Mouse (Mus musculus) embryonic facial prominence, embryonic 11.5 days (tissue): ENCODE results near the gene Slc7a7. TPM values are rescaled to one million over a fixed set of nuclear protein-coding genes. Genes with fewer than 3 reads are reported as not detected.

Experiments
- ATAC-seq: fragments of 200-750 bp; cut with Nextera tagmentation; replicated peaks from 2 replicates; pipeline ENCODE4 v1.8.0; 2017; ENCODE audit warnings: low read depth; ENCODE audit not compliant: insufficient number of reproducible peaks, low FRiP score, low TSS enrichment
- DNase-seq: peaks from one replicate; pipeline ENCODE4 v3.0.0-alpha.2; 2015; ENCODE audit warnings: low spot score
- H3K27ac ChIP-seq: fragments of 300-500 bp; sonication (generic); replicated peaks from 2 replicates; pipeline ENCODE4 v1.5.1; 2014; ENCODE audit warnings: mild to moderate bottlenecking, low read depth, low read length, control low read depth
- H3K27me3 ChIP-seq: fragments of 300-500 bp; sonication (generic); 2 replicates; pipeline ENCODE4 v1.6.1; 2014; ENCODE audit warnings: mild to moderate bottlenecking, low read length, moderate library complexity, mixed read lengths; ENCODE audit not compliant: control insufficient read depth, insufficient read depth
- H3K36me3 ChIP-seq: fragments of 300-500 bp; sonication (generic); replicated peaks from 2 replicates; pipeline ENCODE4 v1.6.1; 2014; ENCODE audit warnings: low read depth, mild to moderate bottlenecking, low read length, moderate library complexity, mixed read lengths; ENCODE audit not compliant: control insufficient read depth, insufficient read depth
- H3K4me1 ChIP-seq: fragments of 300-500 bp; sonication (generic); 2 replicates; pipeline ENCODE4 v1.6.1; 2014; ENCODE audit warnings: low read length, mixed read lengths; ENCODE audit not compliant: control insufficient read depth, insufficient read depth
- H3K4me2 ChIP-seq: fragments of 300-500 bp; sonication (generic); 2 replicates; pipeline ENCODE4 v1.6.1; 2014; ENCODE audit warnings: low read depth, mild to moderate bottlenecking, control low read depth, low read length, moderate library complexity
- H3K4me3 ChIP-seq: fragments of 300-500 bp; sonication (generic); 2 replicates; pipeline ENCODE4 v1.5.1; 2014; ENCODE audit warnings: low read depth, low read length, control low read depth
- H3K9ac ChIP-seq: fragments of 300-500 bp; sonication (generic); replicated peaks from 2 replicates; pipeline ENCODE4 v1.6.1; 2014; ENCODE audit warnings: mild to moderate bottlenecking, control low read depth, low read length
- H3K9me3 ChIP-seq: fragments of 300-500 bp; sonication (generic); replicated peaks from 2 replicates; pipeline ENCODE4 v1.6.1; 2016; ENCODE audit warnings: mild to moderate bottlenecking, low read length, inconsistent platforms, mixed read lengths; ENCODE audit not compliant: control insufficient read depth
- WGBS: fragments of 180-500 bp; shearing (Covaris S2); extraction: QIAGEN DNeasy Blood & Tissue Kit; methylation state at CpG from one replicate; pipeline ENCODE4 v1.1.7; 2014; 5-methylcytosine and 5-hydroxymethylcytosine counted together
- polyA plus RNA-seq: library from polyadenylated mRNA; unstranded; fragments of >200 nt; fragmentation: Nextera tagmentation; extraction: Ambion mirVana; gene quantifications from 2 replicates; pipeline ENCODE4 v1.2.1, GENCODE M21; 2014

The Slc7a7 gene
- polyA plus RNA-seq, 1 experiment from 2014 or later = 2.9 TPM

GRCm38 (mm10) chr14:54384396-54384795, 33.2 kb downstream of the Slc7a7 start:
- no peak for ATAC-seq

GRCm38 (mm10) chr14:54383355-54383771, 34.2 kb downstream of the Slc7a7 start:
- Histone ChIP-seq H3K4me1 (no peaks in the 10 kb centered on the region), H3K36me3 (no peaks in the 10 kb centered on the region), H3K27me3 (no peaks in the 10 kb centered on the region), H3K4me2 (no peak overlapping the region), H3K4me3 (no peak overlapping the region), H3K27ac (no peak overlapping the region), H3K9me3 (no peaks in the 10 kb centered on the region), H3K9ac (no peak overlapping the region)
- DNase-seq (no peak), ATAC-seq (no peak)
- 51% methylated on average over 4 of the region's 4 CpGs for WGBS

More at GRCm38 (mm10) chr14:54384396-54384795, 33.2 kb downstream of the Slc7a7 start:
- no peak overlapping the region for H3K9ac ChIP-seq
- no peaks in the 10 kb centered on the region for H3K27me3 ChIP-seq
- H3K27ac ChIP-seq = no peak overlapping the region
- H3K4me2 ChIP-seq = no peak overlapping the region
- 92% methylated on average over 8 of the region's 8 CpGs for WGBS
- H3K9me3 ChIP-seq = no peaks in the 10 kb centered on the region
- H3K4me3 ChIP-seq = no peak overlapping the region
- H3K4me1 ChIP-seq = no peaks in the 10 kb centered on the region
- no peaks in the 10 kb centered on the region for H3K36me3 ChIP-seq
- no peak for DNase-seq

GRCm38 (mm10) chr14:54382641-54383040, 34.9 kb downstream of the Slc7a7 start:
- H3K9me3 ChIP-seq = no peaks in the 10 kb centered on the region
- H3K4me3 ChIP-seq = no peak overlapping the region
- no peak for ATAC-seq
- H3K4me1 ChIP-seq = no peaks in the 10 kb centered on the region
- no peaks in the 10 kb centered on the region for H3K36me3 ChIP-seq
- no peak overlapping the region for H3K9ac ChIP-seq
- no peak overlapping the region for H3K4me2 ChIP-seq
- DNase-seq = no peak
- WGBS = 70% methylated on average over 9 of the region's 9 CpGs
- no peaks in the 10 kb centered on the region for H3K27me3 ChIP-seq
- H3K27ac ChIP-seq = no peak overlapping the region

- no peak overlapping the region for H3K4me3 ChIP-seq
Observed at GRCm38 (mm10) chr14:54381816-54382215, 35.8 kb downstream of the Slc7a7 start.

GRCm38 (mm10) chr14:54380616-54381015, 37.0 kb downstream of the Slc7a7 start:
- no peak for ATAC-seq

More at GRCm38 (mm10) chr14:54381816-54382215, 35.8 kb downstream of the Slc7a7 start:
- Histone ChIP-seq H3K27me3 (no peaks in the 10 kb centered on the region), H3K9me3 (no peaks in the 10 kb centered on the region), H3K4me1 (no peaks in the 10 kb centered on the region), H3K9ac (no peak overlapping the region), H3K4me2 (no peak overlapping the region), H3K36me3 (no peaks in the 10 kb centered on the region), H3K27ac (no peak overlapping the region)
- WGBS = 81% methylated on average over 10 of the region's 10 CpGs
- ATAC-seq (no peak), DNase-seq (no peak)

GRCm38 (mm10) chr14:54379571-54379970, 38.0 kb downstream of the Slc7a7 start:
- Histone ChIP-seq H3K9ac (no peak overlapping the region), H3K9me3 (no peaks in the 10 kb centered on the region), H3K4me1 (no peaks in the 10 kb centered on the region), H3K27ac (no peak overlapping the region), H3K36me3 (no peaks in the 10 kb centered on the region), H3K27me3 (no peaks in the 10 kb centered on the region), H3K4me3 (no peak overlapping the region), H3K4me2 (no peak overlapping the region)
- ATAC-seq (no peak), DNase-seq (no peak)
- WGBS = 81% methylated on average over 13 of the region's 13 CpGs

More at GRCm38 (mm10) chr14:54380616-54381015, 37.0 kb downstream of the Slc7a7 start:
- WGBS = 70% methylated on average over 4 of the region's 4 CpGs
- Histone ChIP-seq H3K4me2 (no peak overlapping the region), H3K9ac (no peak overlapping the region), H3K9me3 (no peaks in the 10 kb centered on the region), H3K4me1 (no peaks in the 10 kb centered on the region), H3K27me3 (no peaks in the 10 kb centered on the region), H3K36me3 (no peaks in the 10 kb centered on the region), H3K27ac (no peak overlapping the region), H3K4me3 (no peak overlapping the region)
- no peak for DNase-seq

- H3K27ac ChIP-seq = no peak overlapping the region
- no peak overlapping the region for H3K4me2 ChIP-seq
- H3K9ac ChIP-seq = no peak overlapping the region
- WGBS = 88% methylated on average over 6 of the region's 6 CpGs
- no peaks in the 10 kb centered on the region for H3K4me1 ChIP-seq
- no peaks in the 10 kb centered on the region for H3K36me3 ChIP-seq
- no peak overlapping the region for H3K4me3 ChIP-seq
- no peaks in the 10 kb centered on the region for H3K9me3 ChIP-seq
- ATAC-seq = no peak
- no peak for DNase-seq
- no peaks in the 10 kb centered on the region for H3K27me3 ChIP-seq
Observed at GRCm38 (mm10) chr14:54377166-54377565, 40.4 kb downstream of the Slc7a7 start.

- Histone ChIP-seq H3K27me3 (no peaks in the 10 kb centered on the region), H3K9ac (no peak overlapping the region), H3K4me2 (no peak overlapping the region), H3K4me3 (no peak overlapping the region), H3K36me3 (no peaks in the 10 kb centered on the region), H3K9me3 (no peaks in the 10 kb centered on the region), H3K27ac (no peak overlapping the region), H3K4me1 (no peaks in the 10 kb centered on the region)
- ATAC-seq (no peak), DNase-seq (peak; percentile 27)
- WGBS = 73% methylated on average over 3 of the region's 3 CpGs
Observed at GRCm38 (mm10) chr14:54375916-54376315, 41.7 kb downstream of the Slc7a7 start.
